Mouse (Mus musculus) right cerebral cortex, postnatal 36 days (tissue): ENCODE measurements around the gene Gm28230.

ENCODE experiments used
- DNase-seq, 2 experiments: peaks; one replicate each; pipeline ENCODE4 v3.0.0; 2022; ENCODE audit warnings: low spot score in 2 of 2, mixed read lengths in 1 of 2

Gm28230 gene

GRCm38 (mm10) chr2:74726551-74726950 is at the start of gene Gm28230:
Gene Gm28230 (plus strand): TSS chr2:74726728.
- no peak for DNase-seq

DNA sequence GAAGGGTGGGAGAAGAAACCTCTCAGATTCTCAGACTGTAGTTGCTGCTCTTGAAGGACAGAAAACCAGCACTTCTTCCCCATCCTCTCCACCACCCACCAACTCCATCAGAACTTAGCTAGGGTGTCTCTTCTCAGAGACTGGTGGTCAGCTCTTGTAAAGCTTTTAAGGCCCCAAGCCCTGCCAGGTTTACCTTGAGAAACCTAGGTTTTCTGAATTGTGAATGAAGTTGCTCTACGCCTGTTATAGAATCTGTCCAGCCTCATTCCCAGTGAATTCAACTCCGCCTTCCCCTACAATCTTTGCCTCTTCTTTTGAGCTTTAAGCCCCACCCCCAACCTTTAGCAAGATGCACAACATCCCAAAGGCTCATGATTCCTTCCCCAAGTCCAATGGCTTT is 49.4 kb upstream of the Gm28230 start:
- no peak for DNase-seq

- no peak for DNase-seq
These were observed 47.5 kb upstream of the Gm28230 start, which contains the start of gene Hoxd11 for GRCm38 (mm10) chr2:74678891-74679595. Gene Hoxd11 (plus strand): TSS chr2:74679557.

GRCm38 (mm10) chr2:74679596-74679971 is 46.9 kb upstream of the Gm28230 start:
- DNase-seq = no peak

GRCm38 (mm10) chr2:74679980-74680379 is 46.5 kb upstream of the Gm28230 start:
- no peak for DNase-seq

DNA sequence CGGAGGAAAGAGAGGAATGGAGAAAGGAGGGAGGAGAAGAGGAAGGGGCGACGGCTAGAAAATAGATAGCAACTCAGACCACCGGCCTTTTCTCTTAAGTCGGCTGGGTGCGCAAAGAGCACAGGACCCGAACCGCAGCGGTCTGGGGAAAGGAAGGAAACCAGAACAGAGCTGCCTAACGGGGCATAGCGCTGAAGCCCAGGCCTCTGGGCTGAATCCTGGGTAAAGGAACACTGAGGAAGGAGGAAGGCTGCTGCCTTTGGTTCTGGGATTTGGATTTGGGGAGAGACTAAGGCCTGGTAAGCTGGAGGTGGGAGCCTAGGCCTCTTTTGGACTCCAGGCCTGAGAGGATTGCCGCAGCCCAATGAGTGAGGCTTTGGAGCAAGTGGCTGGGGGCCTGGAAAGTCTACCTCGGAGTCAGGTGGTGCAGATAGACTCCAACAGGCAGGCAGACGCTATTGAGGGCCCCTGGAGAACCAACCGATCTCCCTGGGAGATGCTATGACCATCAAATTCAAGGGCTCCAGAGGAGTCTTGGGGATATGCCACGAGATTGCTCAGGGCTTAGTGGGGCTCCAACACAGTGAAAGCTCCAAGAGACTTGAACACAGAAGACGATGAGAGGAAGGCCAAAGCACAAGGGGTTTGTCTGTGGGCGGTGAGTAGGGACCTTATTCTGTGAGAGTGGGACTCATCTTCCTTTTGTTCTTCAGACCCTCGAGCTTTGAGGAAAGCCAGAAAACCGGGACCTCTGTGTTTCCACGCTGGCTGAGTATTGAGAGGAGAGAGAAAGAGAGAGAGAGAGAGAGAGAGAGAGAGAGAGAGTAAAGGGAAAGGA is 45.7 kb upstream of the Gm28230 start:
- no peak for DNase-seq

DNA sequence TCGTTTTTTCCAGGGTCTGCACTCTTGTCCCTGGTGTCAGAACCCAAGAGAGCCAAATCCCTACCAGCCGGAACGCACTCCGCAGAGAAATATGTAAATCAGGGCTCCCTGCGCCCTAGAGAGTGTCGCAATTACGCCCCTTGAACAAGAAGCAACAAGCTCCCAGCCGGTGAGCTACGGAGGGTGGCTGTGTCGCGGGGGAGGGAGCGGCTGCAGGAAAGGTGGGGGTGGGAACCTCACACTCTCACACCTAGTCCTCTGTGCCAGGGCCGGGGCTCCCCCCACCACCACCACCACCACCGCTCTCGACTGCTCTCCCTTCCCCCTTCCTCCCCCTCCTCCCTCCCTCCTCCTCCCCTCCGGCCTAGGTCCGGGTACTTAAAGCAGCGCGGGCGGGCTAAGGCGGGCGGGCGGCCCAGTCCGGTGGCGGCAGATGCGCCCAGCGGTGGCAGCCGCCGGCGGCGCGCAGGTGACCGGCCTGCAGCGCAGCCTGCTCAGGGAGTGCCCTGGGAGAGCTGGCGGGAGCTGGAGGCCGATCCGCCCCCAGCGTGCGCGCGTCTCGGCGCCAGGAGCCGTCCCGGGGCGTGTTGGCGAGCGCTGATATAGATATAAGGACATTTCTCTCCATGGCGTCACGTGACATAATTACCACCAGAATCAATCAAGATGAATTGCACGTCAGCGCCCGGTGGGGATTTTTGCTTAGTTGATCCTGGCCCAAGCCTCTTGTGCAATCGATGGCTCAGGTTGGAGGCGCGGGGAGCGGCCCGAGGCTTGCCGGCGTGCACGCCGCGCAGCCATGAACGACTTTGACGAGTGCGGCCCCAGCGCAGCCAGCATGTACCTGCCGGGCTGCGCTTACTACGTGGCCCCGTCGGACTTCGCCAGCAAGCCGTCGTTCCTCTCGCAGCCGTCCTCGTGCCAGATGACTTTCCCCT is 44.7 kb upstream of the Gm28230 start:
- DNase-seq = no peak

DNA sequence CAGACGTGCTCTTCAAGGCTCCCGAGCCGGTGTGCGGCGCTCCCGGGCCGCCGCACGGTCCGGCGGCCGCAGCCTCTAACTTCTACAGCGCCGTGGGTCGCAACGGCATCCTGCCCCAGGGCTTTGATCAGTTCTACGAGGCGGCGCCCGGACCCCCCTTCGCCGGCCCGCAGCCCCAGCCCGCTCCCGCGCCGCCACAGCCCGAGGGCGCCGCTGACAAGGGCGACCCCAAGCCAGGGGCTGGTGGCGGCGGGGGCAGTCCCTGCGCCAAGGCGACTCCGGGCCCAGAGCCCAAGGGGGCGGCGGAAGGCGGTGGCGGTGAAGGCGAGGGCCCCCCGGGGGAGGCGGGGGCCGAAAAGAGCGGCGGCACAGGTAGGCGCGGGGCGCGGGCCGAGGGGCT is 43.7 kb upstream of the Gm28230 start:
- no peak for DNase-seq

- no peak for DNase-seq
These were observed 43.0 kb upstream of the Gm28230 start for GRCm38 (mm10) chr2:74683471-74683951.

DNA sequence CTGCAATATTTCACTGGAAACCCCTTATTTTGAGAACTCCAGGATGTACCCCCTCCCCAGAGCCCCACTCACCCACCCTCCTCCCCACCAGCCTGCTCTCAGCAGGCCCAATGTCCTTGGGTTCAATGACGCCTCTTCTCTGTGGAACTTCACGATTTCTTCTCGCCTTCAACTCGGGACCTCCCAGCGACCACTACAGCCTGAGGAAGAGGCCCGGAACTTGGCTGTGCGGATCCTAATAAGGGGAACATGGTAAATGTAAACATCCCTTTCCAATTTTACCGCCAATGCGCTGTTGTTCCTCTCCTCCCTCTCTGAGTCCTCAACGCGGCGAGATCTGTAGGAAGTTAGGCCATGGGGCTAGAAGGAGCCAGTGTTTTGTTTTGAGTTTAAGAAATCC is 42.4 kb upstream of the Gm28230 start:
- no peak for DNase-seq

- no peak for DNase-seq
These were observed 41.4 kb upstream of the Gm28230 start for GRCm38 (mm10) chr2:74685059-74685603.

DNA sequence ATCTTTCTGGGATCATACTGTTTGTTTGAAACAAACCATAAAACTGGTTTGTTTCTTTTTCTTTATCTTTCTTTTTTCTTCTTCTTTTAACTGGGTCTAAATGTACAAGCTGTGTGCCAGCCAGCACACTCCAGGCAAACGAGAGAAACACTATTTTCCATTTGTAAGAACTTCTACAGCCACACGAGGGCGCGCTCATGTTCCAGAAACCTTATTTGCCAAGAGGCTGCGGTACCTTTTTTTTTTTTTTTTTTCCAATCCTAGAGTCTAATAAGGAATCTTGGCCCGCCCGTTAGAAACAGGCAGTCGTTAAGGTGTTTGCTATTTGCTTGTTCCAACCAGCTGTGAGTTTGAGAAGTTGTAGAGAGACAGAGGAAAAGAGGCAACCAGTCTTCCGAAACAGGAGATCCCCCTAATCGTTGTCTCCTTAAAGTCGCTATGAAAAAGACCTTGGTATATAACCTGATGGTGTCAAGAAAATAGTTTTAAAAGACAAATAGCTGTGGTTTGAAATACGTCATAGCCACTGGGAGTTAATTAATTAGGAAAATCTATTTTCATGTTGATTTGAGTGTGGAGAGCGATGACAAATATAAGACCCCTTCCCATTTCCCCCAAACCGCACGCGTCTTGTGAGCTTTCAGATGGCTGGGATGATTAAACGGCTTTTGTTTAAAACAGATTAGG is 40.1 kb upstream of the Gm28230 start:
- DNase-seq = peak in 1 of 2 experiments; percentile 41

DNA sequence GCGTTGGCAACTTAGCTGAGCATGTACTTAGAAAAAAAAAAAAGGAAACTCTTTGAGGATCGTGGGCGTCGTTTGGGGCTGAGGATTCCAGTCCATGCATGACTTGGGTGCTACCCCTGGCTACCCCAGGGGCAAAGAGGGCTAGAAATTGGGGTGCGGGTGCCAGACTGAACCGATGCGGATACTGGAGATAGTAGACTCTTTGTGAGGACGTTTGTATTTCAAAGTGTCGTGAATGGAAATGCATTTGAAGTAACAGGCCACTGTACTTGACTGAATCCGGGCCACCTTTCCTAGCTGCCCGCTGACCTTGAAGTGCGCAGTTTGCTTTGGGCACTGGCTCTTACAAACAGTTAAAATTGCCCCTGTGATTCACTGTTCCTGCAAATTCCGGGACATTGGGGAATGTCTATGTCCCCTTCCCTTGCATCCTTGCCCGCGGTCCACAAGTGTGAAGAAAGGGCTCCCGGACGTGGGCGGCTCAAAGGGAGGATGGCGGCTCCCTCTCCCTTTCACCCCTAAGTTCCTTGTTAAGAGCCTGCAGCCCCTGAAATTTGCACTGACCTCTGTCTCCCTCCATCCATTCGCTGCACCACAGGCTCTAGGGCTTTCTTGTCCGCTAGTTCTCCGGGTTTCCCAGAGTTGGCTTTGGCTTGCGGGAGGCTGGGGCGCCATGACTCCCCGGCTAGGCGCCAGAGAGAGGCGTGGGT is 39.4 kb upstream of the Gm28230 start:
- DNase-seq = no peak

GRCm38 (mm10) chr2:74687698-74688555 is 38.6 kb upstream of the Gm28230 start:
- DNase-seq = no peak

DNA sequence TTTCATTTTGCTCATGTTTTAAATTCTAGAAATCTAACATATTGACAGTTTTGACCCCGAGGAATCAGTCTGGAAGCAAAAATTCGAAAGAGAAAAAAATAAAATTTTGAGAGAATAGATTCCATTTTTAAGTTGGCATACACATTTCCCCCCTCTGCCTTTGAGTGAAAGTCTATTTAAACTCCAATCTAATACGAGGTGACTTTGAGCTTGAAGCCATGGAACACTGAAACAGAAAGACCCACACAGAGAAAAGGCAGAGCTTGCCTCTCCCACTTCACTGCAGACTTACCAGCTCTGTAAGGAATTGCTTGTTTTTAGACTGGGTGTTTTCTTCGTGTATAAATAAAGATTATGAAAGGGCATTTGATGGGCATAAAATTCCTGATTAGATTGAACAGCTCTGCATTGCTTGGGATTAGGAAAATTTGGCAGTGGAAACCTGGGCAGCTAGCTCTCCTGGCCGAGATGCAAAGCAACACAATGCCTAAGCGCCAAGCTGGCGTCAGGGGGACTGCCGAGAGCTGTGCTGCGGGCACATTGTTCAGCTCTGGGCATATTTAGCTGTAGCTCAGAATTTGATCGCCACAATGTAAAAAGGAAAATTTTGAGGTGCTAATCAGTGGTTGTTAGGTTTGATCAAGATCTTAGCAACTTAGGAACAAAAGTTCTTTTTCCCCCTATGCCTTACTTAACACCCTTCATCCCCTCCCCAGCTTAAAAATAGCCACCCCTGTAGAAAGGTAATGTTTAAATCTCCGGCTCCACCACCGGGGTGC is 37.5 kb upstream of the Gm28230 start:
- no peak for DNase-seq

DNA sequence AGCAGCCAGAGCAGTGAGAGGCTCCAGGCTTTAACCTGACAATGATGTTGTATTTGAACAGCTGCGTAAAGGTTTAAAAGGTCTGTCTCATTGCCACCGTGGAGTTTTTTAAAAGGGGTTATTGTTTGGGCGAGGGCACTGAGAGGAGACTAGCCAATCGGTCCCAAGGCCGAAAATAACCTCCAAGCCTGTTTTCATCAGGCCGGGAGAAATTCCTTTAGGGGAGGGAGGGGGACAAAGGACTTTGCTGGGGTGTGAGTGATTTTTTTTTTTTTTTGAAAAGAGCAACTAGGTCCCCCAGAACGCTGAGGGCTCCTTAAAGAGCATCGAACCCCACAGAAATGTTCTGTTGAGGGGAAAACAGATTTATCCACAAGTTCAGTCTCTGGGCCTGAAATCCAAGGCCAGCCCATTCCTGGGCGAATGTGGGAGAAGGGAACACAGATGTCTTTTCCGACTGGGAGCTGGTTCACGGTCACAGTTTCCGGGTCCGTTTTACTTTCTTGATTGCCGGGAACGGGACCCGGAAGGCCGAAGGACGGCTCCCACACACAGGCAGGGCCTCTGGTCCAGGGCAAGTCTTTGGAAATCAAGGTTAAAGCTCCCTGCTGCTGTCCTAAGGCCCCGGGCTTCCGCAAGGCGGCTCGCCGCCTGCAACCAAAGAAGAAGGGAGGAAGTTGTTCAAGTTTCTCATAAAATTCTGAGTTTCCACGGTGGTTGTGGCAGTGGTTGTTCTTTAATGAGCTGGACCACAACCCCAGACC is 36.8 kb upstream of the Gm28230 start:
- DNase-seq = no peak

DNA sequence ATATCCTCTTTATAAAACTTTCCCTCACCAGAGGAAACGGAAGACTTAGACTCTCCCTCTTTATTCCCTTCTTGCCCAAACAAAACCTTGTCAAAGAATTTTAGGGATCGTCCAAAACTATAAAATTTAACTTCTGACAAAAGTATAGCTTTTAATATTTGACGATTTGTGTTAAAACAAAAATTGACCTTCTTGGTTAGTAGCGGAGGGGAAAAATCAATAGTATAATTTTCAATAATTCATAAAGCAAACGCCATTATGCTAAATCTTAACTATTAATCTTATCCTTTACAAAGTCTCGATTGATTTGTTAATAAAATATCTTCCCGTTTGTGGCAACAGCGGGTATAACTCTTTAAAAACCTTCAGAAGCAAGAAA is 36.2 kb upstream of the Gm28230 start:
- DNase-seq = no peak
